Mouse (Mus musculus) stomach, embryonic 16.5 days (tissue): Measurements from ENCODE around the gene Sft2d2. TPM values are rescaled to one million over a fixed set of nuclear protein-coding genes. Genes with fewer than 3 reads are reported as not detected.

Source experiments
- ATAC-seq: fragments of 200-750 bp; cut with Nextera tagmentation; 2 replicates; pipeline ENCODE4 v1.8.0; 2017; ENCODE audit warnings: moderate number of reproducible peaks, moderate TSS enrichment; ENCODE audit not compliant: insufficient read depth, low FRiP score
- H3K27ac ChIP-seq: fragments of 300-500 bp; sonication (generic); 2 replicates; pipeline ENCODE4 v1.5.1; 2014; ENCODE audit warnings: low read length
- H3K27me3 ChIP-seq: fragments of 300-500 bp; sonication (generic); 2 replicates; pipeline ENCODE4 v1.6.1; 2014; ENCODE audit warnings: low read length, control low read depth, mixed read lengths; ENCODE audit not compliant: control insufficient read depth, insufficient read depth
- H3K36me3 ChIP-seq: fragments of 300-500 bp; sonication (generic); 2 replicates; pipeline ENCODE4 v1.6.1; 2014; ENCODE audit warnings: low read length; ENCODE audit not compliant: control insufficient read depth, insufficient read depth
- H3K4me1 ChIP-seq: fragments of 300-500 bp; sonication (generic); 2 replicates; pipeline ENCODE4 v1.6.1; 2014; ENCODE audit warnings: low read length, control low read depth, mixed read lengths; ENCODE audit not compliant: control insufficient read depth, insufficient read depth
- H3K4me2 ChIP-seq: fragments of 300-500 bp; sonication (generic); 2 replicates; pipeline ENCODE4 v1.6.1; 2014; ENCODE audit warnings: low read depth, low read length, mixed read lengths
- H3K4me3 ChIP-seq: fragments of 300-500 bp; sonication (generic); replicated peaks from 2 replicates; pipeline ENCODE4 v1.5.1; 2014; ENCODE audit warnings: mild to moderate bottlenecking, low read length
- H3K9ac ChIP-seq: fragments of 300-500 bp; sonication (generic); 2 replicates; pipeline ENCODE4 v1.6.1; 2014; ENCODE audit warnings: low read length
- H3K9me3 ChIP-seq: fragments of 300-500 bp; sonication (generic); replicated peaks from 2 replicates; pipeline ENCODE4 v1.6.1; 2016; ENCODE audit warnings: low read length, control low read depth; ENCODE audit not compliant: control insufficient read depth
- WGBS: fragments of 180-500 bp; shearing (Covaris S2); extraction: QIAGEN DNeasy Blood & Tissue Kit; methylation state at CpG from one replicate; pipeline ENCODE4 v1.1.7; 2014; 5-methylcytosine and 5-hydroxymethylcytosine counted together
- polyA plus RNA-seq: library from polyadenylated mRNA; unstranded; fragments of >200 nt; fragmentation: Nextera tagmentation; extraction: Ambion mirVana; gene quantifications from 2 replicates; pipeline ENCODE4 v1.2.1, GENCODE M21; 2015

The Sft2d2 gene
- polyA plus RNA-seq, 1 experiment from 2014 or later: 31.4 TPM

- no peaks in the 10 kb centered on the region for H3K27me3 ChIP-seq
- ATAC-seq: no peak
Measured at GRCm38 (mm10) chr1:165164920-165165319, 29.3 kb downstream of the Sft2d2 start.

DNA sequence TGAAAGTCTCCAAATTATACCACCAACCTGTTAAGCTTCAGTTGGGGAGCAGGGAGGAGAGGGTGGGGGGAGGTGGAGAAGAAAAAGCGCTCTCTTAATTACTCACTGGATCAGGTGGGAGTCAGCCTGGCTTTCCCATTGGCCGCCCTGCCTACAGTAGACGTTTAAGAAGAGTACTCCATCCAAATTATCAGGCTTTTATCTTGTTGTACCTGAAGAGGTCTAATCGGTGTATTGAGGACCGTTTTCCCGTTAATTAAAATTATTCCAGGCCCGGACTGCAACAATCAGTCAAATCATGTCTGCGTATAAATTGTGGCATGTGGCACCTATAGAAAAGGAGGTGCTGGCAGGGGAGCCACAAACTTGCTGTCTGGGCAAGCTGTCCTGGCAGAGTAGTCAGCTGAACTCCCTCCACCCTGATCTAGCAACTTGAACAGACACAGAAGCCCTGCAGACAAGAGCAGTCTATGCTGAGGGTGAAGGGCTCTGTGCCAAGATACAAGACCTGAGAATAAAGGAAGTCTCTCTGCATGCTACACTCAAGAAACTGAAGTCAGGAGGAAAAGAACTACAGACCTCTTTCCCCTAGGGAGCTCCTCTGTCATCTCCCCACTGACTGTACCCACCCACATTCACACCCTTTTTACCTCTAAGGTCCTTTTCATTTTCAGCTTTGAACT is 33.4 kb downstream of the Sft2d2 start, which contains the start of gene Tbx19:
Gene Tbx19, minus strand, starts transcription at position 51 of the 683 bp plus-strand sequence.
- H3K9ac ChIP-seq: no peak within 1 kb of the TSS
- H3K4me3 ChIP-seq: no peak within 1 kb of the TSS
- H3K27ac ChIP-seq: no peak within 1 kb of the TSS
- H3K4me1 ChIP-seq: no peaks in the 10 kb centered on the region
- 84% methylated on average over 8 of the region's 8 CpGs for WGBS
- no peaks in the 10 kb centered on the region for H3K9me3 ChIP-seq
- H3K36me3 ChIP-seq: no peaks in the 10 kb centered on the region
- no peak for ATAC-seq
- no peak within 1 kb of the TSS for H3K4me2 ChIP-seq
- H3K27me3 ChIP-seq: no peaks in the 10 kb centered on the region

More at GRCm38 (mm10) chr1:165164920-165165319, 29.3 kb downstream of the Sft2d2 start:
- no peaks in the 10 kb centered on the region for H3K4me1 ChIP-seq
- H3K4me3 ChIP-seq: no peak overlapping the region
- no peak overlapping the region for H3K9ac ChIP-seq
- no peak overlapping the region for H3K4me2 ChIP-seq
- 87% methylated on average over 6 of the region's 6 CpGs for WGBS
- no peak overlapping the region for H3K27ac ChIP-seq
- H3K9me3 ChIP-seq: no peaks in the 10 kb centered on the region
- no peaks in the 10 kb centered on the region for H3K36me3 ChIP-seq

- WGBS: 70% methylated on average over 10 of the region's 10 CpGs
- H3K9me3 ChIP-seq: no peaks in the 10 kb centered on the region
- H3K4me3 ChIP-seq: no peak overlapping the region
- no peaks in the 10 kb centered on the region for H3K36me3 ChIP-seq
- no peak overlapping the region for H3K4me2 ChIP-seq
- H3K4me1 ChIP-seq: no peaks in the 10 kb centered on the region
- H3K27me3 ChIP-seq: no peaks in the 10 kb centered on the region
- no peak for ATAC-seq
- H3K27ac ChIP-seq: no peak overlapping the region
- no peak overlapping the region for H3K9ac ChIP-seq
Measured at GRCm38 (mm10) chr1:165158841-165159240, 35.4 kb downstream of the Sft2d2 start.

GRCm38 (mm10) chr1:165154162-165154561 is 40.1 kb downstream of the Sft2d2 start:
- H3K4me2 ChIP-seq: no peak overlapping the region
- 78% methylated on average over 4 of the region's 4 CpGs for WGBS

DNA sequence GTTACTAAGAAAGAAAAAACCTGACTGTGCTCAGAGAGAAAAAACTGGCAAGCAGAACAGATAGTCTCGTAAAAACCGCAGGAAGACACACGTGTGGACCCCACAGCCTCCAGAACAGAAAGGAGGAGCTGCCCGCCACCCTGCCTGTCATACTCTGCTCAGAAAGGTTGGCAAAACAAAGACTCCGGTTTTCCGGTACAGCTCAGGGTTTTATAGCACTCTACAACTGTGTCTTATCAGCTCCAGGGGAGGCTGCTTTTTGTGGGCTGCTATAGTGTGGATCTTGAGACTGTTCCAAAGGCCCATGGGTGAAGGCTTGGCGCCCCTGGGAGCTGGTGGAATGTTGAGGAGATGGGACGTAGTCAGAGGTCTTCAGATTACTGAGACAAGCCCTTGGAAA is 43.0 kb downstream of the Sft2d2 start:
- Histone ChIP-seq H3K27me3 (no peaks in the 10 kb centered on the region), H3K9ac (no peak overlapping the region), H3K4me3 (no peak overlapping the region), H3K9me3 (no peaks in the 10 kb centered on the region), H3K4me2 (no peak overlapping the region), H3K4me1 (no peaks in the 10 kb centered on the region), H3K27ac (no peak overlapping the region), H3K36me3 (no peaks in the 10 kb centered on the region)
- ATAC-seq: no peak
- WGBS: 77% methylated on average over 8 of the region's 8 CpGs

More at GRCm38 (mm10) chr1:165154162-165154561, 40.1 kb downstream of the Sft2d2 start:
- Histone ChIP-seq H3K4me3 (no peak overlapping the region), H3K27me3 (no peaks in the 10 kb centered on the region), H3K27ac (no peak overlapping the region), H3K36me3 (no peaks in the 10 kb centered on the region), H3K9ac (no peak overlapping the region), H3K9me3 (no peaks in the 10 kb centered on the region), H3K4me1 (no peaks in the 10 kb centered on the region)
- no peak for ATAC-seq

GRCm38 (mm10) chr1:165142343-165142916 is 51.8 kb downstream of the Sft2d2 start:
- H3K9ac ChIP-seq: no peak overlapping the region
- WGBS: 57% methylated on average over 12 of the region's 12 CpGs
- ATAC-seq: no peak
- H3K27me3 ChIP-seq: no peaks in the 10 kb centered on the region
- no peaks in the 10 kb centered on the region for H3K9me3 ChIP-seq
- no peaks in the 10 kb centered on the region for H3K36me3 ChIP-seq
- H3K4me1 ChIP-seq: no peaks in the 10 kb centered on the region
- no peak overlapping the region for H3K4me3 ChIP-seq
- H3K4me2 ChIP-seq: no peak overlapping the region
- H3K27ac ChIP-seq: no peak overlapping the region

DNA sequence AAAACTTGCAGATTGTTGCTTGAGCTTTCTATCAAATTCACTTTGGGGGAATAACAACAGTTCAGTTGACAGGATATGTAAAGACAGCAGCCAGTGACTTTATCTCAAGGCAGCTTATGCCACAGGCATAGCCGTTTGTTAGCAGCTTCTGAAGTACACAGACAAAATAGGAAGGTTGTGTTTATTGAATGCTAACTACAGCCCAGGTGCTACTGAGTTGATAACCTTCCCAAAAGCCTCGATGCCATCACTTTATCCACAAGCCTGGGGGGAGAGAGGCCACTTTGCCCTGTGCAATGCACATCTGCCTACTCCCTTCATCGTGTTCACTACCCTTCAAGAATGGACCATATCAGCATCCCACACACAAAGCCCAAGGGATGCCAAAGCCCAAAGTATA is 54.0 kb downstream of the Sft2d2 start:
- Histone ChIP-seq H3K4me1 (no peaks in the 10 kb centered on the region), H3K4me2 (no peak overlapping the region), H3K27ac (no peak overlapping the region), H3K9ac (no peak overlapping the region), H3K4me3 (no peak overlapping the region), H3K9me3 (no peaks in the 10 kb centered on the region), H3K27me3 (no peaks in the 10 kb centered on the region), H3K36me3 (no peaks in the 10 kb centered on the region)
- no peak for ATAC-seq
- 52% methylated on average over 3 of the region's 3 CpGs for WGBS

- WGBS: 82% methylated on average over 2 of the region's 2 CpGs
Measured at GRCm38 (mm10) chr1:165133858-165134257, 60.4 kb downstream of the Sft2d2 start.

DNA sequence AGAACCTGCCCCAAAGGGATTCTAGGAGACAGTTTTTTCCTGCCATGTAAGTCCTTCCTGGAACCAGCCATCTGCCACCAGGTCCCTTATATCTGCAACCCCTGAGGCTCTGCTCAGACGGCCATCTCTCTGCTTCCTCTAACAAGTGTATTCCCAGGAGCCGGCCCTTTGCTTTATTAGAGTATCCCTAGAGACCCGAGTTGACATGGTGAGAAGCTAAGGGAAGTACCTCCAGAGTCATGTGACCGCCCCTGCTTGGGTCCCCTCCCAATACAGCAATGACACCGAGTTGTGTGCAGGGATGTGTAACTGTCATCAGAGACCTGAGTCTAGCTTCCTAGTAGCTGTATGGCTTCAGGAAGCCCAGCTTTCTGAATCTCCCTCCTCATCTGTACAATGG is 61.0 kb downstream of the Sft2d2 start:
- no peak overlapping the region for H3K4me3 ChIP-seq
- H3K9ac ChIP-seq: no peak overlapping the region
- no peak overlapping the region for H3K27ac ChIP-seq
- WGBS: 79% methylated on average over 5 of the region's 5 CpGs
- H3K27me3 ChIP-seq: no peaks in the 10 kb centered on the region
- H3K36me3 ChIP-seq: no peaks in the 10 kb centered on the region
- no peak overlapping the region for H3K4me2 ChIP-seq
- ATAC-seq: no peak
- H3K9me3 ChIP-seq: no peaks in the 10 kb centered on the region
- no peaks in the 10 kb centered on the region for H3K4me1 ChIP-seq

More at GRCm38 (mm10) chr1:165133858-165134257, 60.4 kb downstream of the Sft2d2 start:
- Histone ChIP-seq H3K4me1 (no peaks in the 10 kb centered on the region), H3K36me3 (no peaks in the 10 kb centered on the region), H3K9me3 (no peaks in the 10 kb centered on the region), H3K4me3 (no peak overlapping the region), H3K27ac (no peak overlapping the region), H3K27me3 (no peaks in the 10 kb centered on the region), H3K9ac (no peak overlapping the region), H3K4me2 (no peak overlapping the region)
- no peak for ATAC-seq
